Comparison of ENCODE assay signal across 9 mouse cellular contexts in genomic region chr8:94186542-94186941, GRCm38 (mm10). TPM values are rescaled to one million over a fixed set of nuclear protein-coding genes. Genes with fewer than 3 reads are reported as not detected.
A peak's percentile ranks its signal among the peaks of the same experiment; 100 is the strongest.
DNase-seq lines count a peak whose midpoint lies in the region; ATAC-seq and TF ChIP-seq lines count a peak whose summit lies in the region.
"Had no signal": no experiment of that assay in that cellular context is flagged by ENCODE, and none has a peak within 500 bp of the region (broad histone marks: within the 10 kb centered on the region; RNA-seq: fewer than 3 reads in every experiment).

No protein-coding gene starts in this region.

- TF ChIP-seq CTCF in spleen, adult 2 months (IDR thresholded peaks at IDR 0.05; ENCODE audit: extremely low read depth, insufficient read depth, insufficient read length, insufficient replicate concordance): peak; percentile 60; the same call in 1 of the 2 replicates

- WGBS in embryonic facial prominence, embryonic 14.5 days: 4% methylated on average over 9 of the region's 17 CpGs
- 3% methylated on average over 17 of the region's 17 CpGs for WGBS in heart, embryonic 16.5 days
- 9% methylated on average over 17 of the region's 17 CpGs for WGBS in spleen, adult 2 months

- H3K36me3 ChIP-seq in embryonic facial prominence, embryonic 14.5 days (ENCODE audit: control insufficient read depth, insufficient read depth, low read length): no peaks in the 10 kb centered on the region
- H3K36me3 ChIP-seq in heart, embryonic 16.5 days (ENCODE audit: control insufficient read depth, insufficient read depth): no peaks in the 10 kb centered on the region
- H3K36me3 ChIP-seq in megakaryocyte, embryonic 14.5 days (replicated peaks; ENCODE audit: low read length): no peaks in the 10 kb centered on the region
- no peaks in the 10 kb centered on the region for H3K36me3 ChIP-seq in spleen, adult 2 months (ENCODE audit: control insufficient read depth, insufficient read depth, low read length)

- peak overlapping the region; percentile 53; the same call in 1 of the 2 replicates for H3K9ac ChIP-seq in embryonic facial prominence, embryonic 14.5 days (ENCODE audit: low read depth, low read length)
- H3K9ac ChIP-seq in heart, embryonic 16.5 days (ENCODE audit: low read length): peak overlapping the region; percentile 46

- ATAC-seq in embryonic facial prominence, embryonic 14.5 days (ENCODE audit: low read depth): peak; percentile 78
- ATAC-seq in heart, embryonic 16.5 days (replicated peaks; ENCODE audit: extremely low read depth, insufficient read depth, low FRiP score): peak; percentile 59

- no peaks in the 10 kb centered on the region for H3K9me3 ChIP-seq in embryonic facial prominence, embryonic 14.5 days (ENCODE audit: control insufficient read depth, low read length)
- no peaks in the 10 kb centered on the region for H3K9me3 ChIP-seq in heart, embryonic 16.5 days (replicated peaks; ENCODE audit: control insufficient read depth, low read length)
- H3K9me3 ChIP-seq in megakaryocyte, embryonic 14.5 days: no peaks in the 10 kb centered on the region

- H3K27me3 ChIP-seq in embryonic facial prominence, embryonic 14.5 days (replicated peaks; ENCODE audit: control insufficient read depth, insufficient read depth, low read length): peaks cover 63% of the 10 kb centered on the region
- peaks cover 9% of the 10 kb centered on the region; the same call in 1 of the 2 replicates for H3K27me3 ChIP-seq in heart, embryonic 16.5 days (ENCODE audit: control insufficient read depth, insufficient read depth, low read length)
- H3K27me3 ChIP-seq in megakaryocyte, embryonic 14.5 days (replicated peaks): peaks cover 33% of the 10 kb centered on the region
- H3K27me3 ChIP-seq in spleen, adult 2 months (ENCODE audit: control insufficient read depth, insufficient read depth, low read length): no peaks in the 10 kb centered on the region

- peak; percentile 29 to 42 for DNase-seq in CD8-positive naive resting alpha-beta T cell, adult 2 months (ENCODE audit: low read depth in 2 of 2, low spot score in 2 of 2)
- DNase-seq in adrenal gland, postnatal 25 days: peak; percentile 68
- DNase-seq in embryonic facial prominence, embryonic 14.5 days (ENCODE audit: low spot score): peak; percentile 83
- peak; percentile 90 for DNase-seq in kidney, postnatal 14 days
- DNase-seq in spleen, adult 2 months (ENCODE audit: low read depth in 1 of 2, low spot score in 2 of 2): peak; percentile 41 to 63
- DNase-seq in left cerebral cortex, adult 8-10 months (ENCODE audit: low spot score in 2 of 2): no peak

- peaks cover 2% of the 10 kb centered on the region; the same call in 1 of the 2 replicates for H3K4me1 ChIP-seq in embryonic facial prominence, embryonic 14.5 days (ENCODE audit: control insufficient read depth, insufficient read depth, low read length)
- peaks cover 18% of the 10 kb centered on the region for H3K4me1 ChIP-seq in heart, embryonic 16.5 days (ENCODE audit: control insufficient read depth, insufficient read depth, low read length)
- peaks cover 77% of the 10 kb centered on the region for H3K4me1 ChIP-seq in megakaryocyte, embryonic 14.5 days
- H3K4me1 ChIP-seq in spleen, adult 2 months (ENCODE audit: control insufficient read depth, insufficient read depth, insufficient read length): peaks cover 6% of the 10 kb centered on the region; the same call in 1 of the 2 replicates

- peak overlapping the region; percentile 14; the same call in 1 of the 2 replicates for H3K4me3 ChIP-seq in embryonic facial prominence, embryonic 14.5 days (ENCODE audit: low read depth, low read length)
- H3K4me3 ChIP-seq in heart, embryonic 16.5 days (ENCODE audit: low read length): no peak overlapping the region; the same call in 1 of the 2 replicates
- H3K4me3 ChIP-seq in megakaryocyte, embryonic 14.5 days (replicated peaks): peak overlapping the region; percentile 74
- no peak overlapping the region for H3K4me3 ChIP-seq in spleen, adult 2 months (ENCODE audit: extremely low read depth, insufficient read depth, insufficient read length)

- peak overlapping the region; percentile 34; the same call in 1 of the 2 replicates for H3K4me2 ChIP-seq in embryonic facial prominence, embryonic 14.5 days (ENCODE audit: low read depth, low read length)
- peak overlapping the region; percentile 52 for H3K4me2 ChIP-seq in heart, embryonic 16.5 days (ENCODE audit: low read depth, low read length)

- H3K27ac ChIP-seq in embryonic facial prominence, embryonic 14.5 days (replicated peaks; ENCODE audit: low read depth, low read length): no peak overlapping the region
- no peak overlapping the region for H3K27ac ChIP-seq in heart, embryonic 16.5 days (ENCODE audit: low read length)
- H3K27ac ChIP-seq in spleen, adult 2 months (ENCODE audit: insufficient read depth, low read length): no peak overlapping the region

- TF ChIP-seq POLR2A in spleen, adult 2 months (IDR thresholded peaks at IDR 0.05; ENCODE audit: low read depth, low read length): no peak

RNA-seq across cellular contexts. Expression of gene Mt1, which starts 7.7 kb away (rescaled TPM):
- 182 and 239 TPM in 2 replicates for total RNA-seq in adrenal gland, postnatal 25 days (2021)
- polyA plus RNA-seq in embryonic facial prominence, embryonic 14.5 days (2014; fragmentation: Nextera tagmentation; extraction: Ambion mirVana): 167 and 193 TPM in 2 replicates
- 662 and 667 TPM in 2 replicates for polyA plus RNA-seq in heart, embryonic 16.5 days (2015; fragmentation: Nextera tagmentation; extraction: Ambion mirVana)
- 627 and 878 TPM in 2 replicates for polyA plus RNA-seq in megakaryocyte, embryonic 14.5 days (2012; ENCODE audit: insufficient read depth, low replicate concordance)
- 325 and 535 TPM in 2 replicates for polyA plus RNA-seq in spleen, adult 2 months (2012; rRNA removed)
- 100 to 1,000 TPM; 307 to 666 (median 449) TPM for total RNA-seq in left cerebral cortex, adult 8-10 months (2022)

RNA-seq across cellular contexts. Expression of gene Mt2, which starts 14.1 kb away (rescaled TPM):
- total RNA-seq in adrenal gland, postnatal 25 days (2021): 81.5 and 159 TPM in 2 replicates
- polyA plus RNA-seq in embryonic facial prominence, embryonic 14.5 days (2014; fragmentation: Nextera tagmentation; extraction: Ambion mirVana): 57.5 and 60.3 TPM in 2 replicates
- polyA plus RNA-seq in heart, embryonic 16.5 days (2015; fragmentation: Nextera tagmentation; extraction: Ambion mirVana): 58.8 and 59.5 TPM in 2 replicates
- polyA plus RNA-seq in megakaryocyte, embryonic 14.5 days (2012; ENCODE audit: insufficient read depth, low replicate concordance): 368 and 523 TPM in 2 replicates
- polyA plus RNA-seq in spleen, adult 2 months (2012; rRNA removed): 19.9 and 28.9 TPM in 2 replicates
- total RNA-seq in left cerebral cortex, adult 8-10 months (2022): 100 to 1,000 TPM; 287 to 602 (median 391) TPM

RNA-seq across cellular contexts. Expression of gene Nup93, which starts 27.8 kb away (rescaled TPM):
- 16.1 and 21.9 TPM in 2 replicates for total RNA-seq in adrenal gland, postnatal 25 days (2021)
- 60.9 and 77.0 TPM in 2 replicates for polyA plus RNA-seq in embryonic facial prominence, embryonic 14.5 days (2014; fragmentation: Nextera tagmentation; extraction: Ambion mirVana)
- 58.9 and 60.3 TPM in 2 replicates for polyA plus RNA-seq in heart, embryonic 16.5 days (2015; fragmentation: Nextera tagmentation; extraction: Ambion mirVana)
- 3.1 and 3.3 TPM in 2 replicates for polyA plus RNA-seq in megakaryocyte, embryonic 14.5 days (2012; ENCODE audit: insufficient read depth, low replicate concordance)
- polyA plus RNA-seq in spleen, adult 2 months (2012; rRNA removed): 12.8 and 13.2 TPM in 2 replicates
- total RNA-seq in left cerebral cortex, adult 8-10 months (2022): 10 to 100 TPM; 48.3 to 54.1 (median 49.8) TPM

RNA-seq across cellular contexts. Expression of gene Mt3, which starts 34.1 kb away (rescaled TPM):
- 6.4 and 8.0 TPM in 2 replicates for total RNA-seq in adrenal gland, postnatal 25 days (2021)
- polyA plus RNA-seq in embryonic facial prominence, embryonic 14.5 days (2014; fragmentation: Nextera tagmentation; extraction: Ambion mirVana): 10.8 and 14.1 TPM in 2 replicates
- polyA plus RNA-seq in heart, embryonic 16.5 days (2015; fragmentation: Nextera tagmentation; extraction: Ambion mirVana): 57.4 and 68.9 TPM in 2 replicates
- polyA plus RNA-seq in megakaryocyte, embryonic 14.5 days (2012; ENCODE audit: insufficient read depth, low replicate concordance): not detected in 2 replicates
- not detected in 2 replicates for polyA plus RNA-seq in spleen, adult 2 months (2012; rRNA removed)
- 100 to 1,000 TPM; 785 to 962 (median 864) TPM for total RNA-seq in left cerebral cortex, adult 8-10 months (2022)

RNA-seq across cellular contexts. Expression of gene Mt4, which starts 49.5 kb away (rescaled TPM):
- total RNA-seq in adrenal gland, postnatal 25 days (2021): not detected in 2 replicates
- polyA plus RNA-seq in embryonic facial prominence, embryonic 14.5 days (2014; fragmentation: Nextera tagmentation; extraction: Ambion mirVana): 1.4 TPM in 1 of 2 replicates, not detected in the other
- polyA plus RNA-seq in heart, embryonic 16.5 days (2015; fragmentation: Nextera tagmentation; extraction: Ambion mirVana): not detected in 2 replicates
- polyA plus RNA-seq in megakaryocyte, embryonic 14.5 days (2012; ENCODE audit: insufficient read depth, low replicate concordance): not detected in 2 replicates
- not detected in 2 replicates for polyA plus RNA-seq in spleen, adult 2 months (2012; rRNA removed)
- not detected for total RNA-seq in left cerebral cortex, adult 8-10 months (2022)
- polyA plus RNA-seq: frontal cortex, adult 2 months had no signal

Comparison
In these comparisons a context has a peak if more than half of its experiments do, and no peak if none do; other contexts are left out.
1. DNase-seq: peak in CD8-positive naive resting alpha-beta T cell, adult 2 months (2 of 2), adrenal gland, postnatal 25 days (single experiment), embryonic facial prominence, embryonic 14.5 days (single experiment), kidney, postnatal 14 days (single experiment) and spleen, adult 2 months (2 of 2); none in left cerebral cortex, adult 8-10 months (0 of 2).
2. H3K4me3 ChIP-seq: peak in embryonic facial prominence, embryonic 14.5 days (single experiment) and megakaryocyte, embryonic 14.5 days (single experiment); none in heart, embryonic 16.5 days (single experiment) and spleen, adult 2 months (single experiment).